In genomic region chrX:99534922-99535321, GRCm38 (mm10) we compare ENCODE assay signal across 16 mouse cellular contexts.
A peak's percentile ranks its signal among the peaks of the same experiment; 100 is the strongest.
DNase-seq lines count a peak whose midpoint lies in the region; ATAC-seq lines count a peak whose summit lies in the region.
"Had no signal": no experiment of that assay in that cellular context is flagged by ENCODE, and none has a peak within 500 bp of the region (broad histone marks: within the 10 kb centered on the region; RNA-seq: fewer than 3 reads in every experiment).

No protein-coding gene starts in this region.

- H3K4me3 ChIP-seq in forebrain, embryonic 13.5 days = no peak overlapping the region
- no peak overlapping the region for H3K4me3 ChIP-seq in forebrain, embryonic 11.5 days (ENCODE audit: low read depth, low read length)
- H3K4me3 ChIP-seq in limb, embryonic 13.5 days = no peak overlapping the region
- H3K4me3 ChIP-seq in limb, embryonic 10.5 days = no peak overlapping the region
- H3K4me3 ChIP-seq: heart, adult 2 months; liver, embryonic 13.5 days had no signal

- peak; percentile 77 for ATAC-seq in forebrain, embryonic 13.5 days
- ATAC-seq in forebrain, embryonic 11.5 days (replicated peaks; ENCODE audit: low FRiP score) = no peak
- no peak for ATAC-seq in limb, embryonic 13.5 days (ENCODE audit: low FRiP score, low read depth)
- ATAC-seq: inflammation-experienced regulatory T-cells, adult 6 months; lung, postnatal 0 days had no signal

- H3K4me2 ChIP-seq in forebrain, embryonic 13.5 days = no peak overlapping the region
- no peak overlapping the region for H3K4me2 ChIP-seq in forebrain, embryonic 11.5 days (ENCODE audit: low read depth, low read length, severe bottlenecking)
- no peak overlapping the region for H3K4me2 ChIP-seq in limb, embryonic 13.5 days (replicated peaks)
- H3K4me2 ChIP-seq: liver, embryonic 13.5 days had no signal

- H3K4me1 ChIP-seq in forebrain, embryonic 13.5 days = peaks cover 16% of the 10 kb centered on the region
- no peaks in the 10 kb centered on the region for H3K4me1 ChIP-seq in forebrain, embryonic 11.5 days (replicated peaks; ENCODE audit: control insufficient read depth, insufficient read depth, low read length)
- no peaks in the 10 kb centered on the region for H3K4me1 ChIP-seq in limb, embryonic 13.5 days
- H3K4me1 ChIP-seq in limb, embryonic 10.5 days = peaks cover 4% of the 10 kb centered on the region; the same call in 1 of the 2 replicates
- H3K4me1 ChIP-seq: liver, embryonic 13.5 days had no signal

- WGBS in forebrain, embryonic 13.5 days = 51% methylated on average over 4 of the region's 4 CpGs
- 68% methylated on average over 4 of the region's 4 CpGs for WGBS in forebrain, embryonic 11.5 days
- WGBS in limb, embryonic 13.5 days = 44% methylated on average over 4 of the region's 4 CpGs
- 83% methylated on average over 4 of the region's 4 CpGs for WGBS in limb, embryonic 10.5 days

- no peaks in the 10 kb centered on the region for H3K9me3 ChIP-seq in forebrain, embryonic 13.5 days (replicated peaks)
- no peaks in the 10 kb centered on the region for H3K9me3 ChIP-seq in forebrain, embryonic 11.5 days (ENCODE audit: control insufficient read depth, low read length)
- H3K9me3 ChIP-seq in limb, embryonic 13.5 days = no peaks in the 10 kb centered on the region
- no peaks in the 10 kb centered on the region for H3K9me3 ChIP-seq in limb, embryonic 10.5 days (replicated peaks)
- H3K9me3 ChIP-seq: G1E; liver, embryonic 13.5 days had no signal

- no peak for DNase-seq in forebrain, embryonic 11.5 days (ENCODE audit: low spot score)
- no peak for DNase-seq in limb, embryonic 10.5 days (ENCODE audit: low spot score)
- peak; percentile 10 for DNase-seq in R1 (ENCODE audit: low read depth, low spot score)
- DNase-seq in kidney, adult 8-10 months = peak; percentile 51 to 52
- DNase-seq in heart, postnatal 25 days (ENCODE audit: low spot score) = no peak
- no peak for DNase-seq in gastrocnemius, postnatal 14 days
- DNase-seq: cerebellum, adult 9-10 months; embryo, embryonic 11 days; heart, adult 2 months; liver, embryonic 13.5 days; thymus, postnatal 14 days had no signal

- 0 out of 2 replicates have a peak, but pooled peaks cover 14% of the 10 kb centered on the region for H3K27me3 ChIP-seq in forebrain, embryonic 13.5 days
- H3K27me3 ChIP-seq in forebrain, embryonic 11.5 days (ENCODE audit: control insufficient read depth, insufficient read depth, low read length) = peaks cover 28% of the 10 kb centered on the region
- peaks cover 62% of the 10 kb centered on the region for H3K27me3 ChIP-seq in limb, embryonic 13.5 days
- peaks cover 98% of the 10 kb centered on the region for H3K27me3 ChIP-seq in limb, embryonic 10.5 days (ENCODE audit: low read depth, poor library complexity, severe bottlenecking)

- no peaks in the 10 kb centered on the region for H3K36me3 ChIP-seq in forebrain, embryonic 13.5 days (ENCODE audit: poor library complexity, severe bottlenecking)
- H3K36me3 ChIP-seq in forebrain, embryonic 11.5 days (ENCODE audit: control insufficient read depth, insufficient read depth, low read length) = no peaks in the 10 kb centered on the region
- no peaks in the 10 kb centered on the region for H3K36me3 ChIP-seq in limb, embryonic 13.5 days
- no peaks in the 10 kb centered on the region for H3K36me3 ChIP-seq in limb, embryonic 10.5 days
- H3K36me3 ChIP-seq: G1E; liver, embryonic 13.5 days had no signal

- no peak overlapping the region for H3K9ac ChIP-seq in forebrain, embryonic 13.5 days
- H3K9ac ChIP-seq in forebrain, embryonic 11.5 days (ENCODE audit: low read length) = no peak overlapping the region
- no peak overlapping the region for H3K9ac ChIP-seq in limb, embryonic 13.5 days
- H3K9ac ChIP-seq: liver, embryonic 13.5 days had no signal

- intact Hi-C loops in heart, postnatal 25 days (cut with DNase I) = no loop called here
- intact Hi-C loops in gastrocnemius, postnatal 14 days (cut with DNase I; ENCODE audit: low total_unique reads) = no loop called here

- H3K27ac ChIP-seq in forebrain, embryonic 13.5 days = peak overlapping the region; percentile 57; the same call in 1 of the 2 replicates
- no peak overlapping the region for H3K27ac ChIP-seq in forebrain, embryonic 11.5 days (ENCODE audit: low read depth, low read length)
- 0 out of 2 replicates have a peak overlapping the region, but pooled peaks have one; percentile 22 for H3K27ac ChIP-seq in limb, embryonic 13.5 days
- H3K27ac ChIP-seq in limb, embryonic 10.5 days = no peak overlapping the region
- H3K27ac ChIP-seq: heart, adult 2 months; liver, embryonic 13.5 days had no signal

Comparison
In these comparisons a context has a peak if more than half of its experiments do, and no peak if none do; other contexts are left out.
1. H3K27ac ChIP-seq: peak in forebrain, embryonic 13.5 days (single experiment) and limb, embryonic 13.5 days (single experiment); none in forebrain, embryonic 11.5 days (single experiment) and limb, embryonic 10.5 days (single experiment).
2. DNase-seq: peak in R1 (single experiment) and kidney, adult 8-10 months (2 of 2); none in forebrain, embryonic 11.5 days (single experiment), limb, embryonic 10.5 days (single experiment), heart, postnatal 25 days (single experiment) and gastrocnemius, postnatal 14 days (single experiment).